Mouse (Mus musculus) heart, adult 18-20 months (tissue): Measurements from ENCODE around the gene Olfr384. TPM values are rescaled to one million over a fixed set of nuclear protein-coding genes. Genes with fewer than 3 reads are reported as not detected.
"Not testable (repeated sequence)": the region's sequence is repeated elsewhere in the genome, so short reads cannot be mapped to it uniquely, and the experiment has no call there.

Source experiments
- DNase-seq, 2 experiments: peaks; one replicate each; pipeline ENCODE4 v3.0.0; 2021 to 2022; ENCODE audit warnings: mixed read lengths in 1 of 2
- long read RNA-seq, 2 experiments: library from polyadenylated mRNA; stranded (forward); transcript quantifications; one replicate each; pipeline ENCODE4 v2.0.0; 2021
- total RNA-seq, 2 experiments: library from RNA; stranded (reverse); gene quantifications; 2 replicates each; pipeline ENCODE4 v1.2.3; 2021

Gene Olfr384
- total RNA-seq, result not detected
- long read RNA-seq, experiment 1, result 0 reads
- long read RNA-seq, experiment 2, result 0 reads

DNA sequence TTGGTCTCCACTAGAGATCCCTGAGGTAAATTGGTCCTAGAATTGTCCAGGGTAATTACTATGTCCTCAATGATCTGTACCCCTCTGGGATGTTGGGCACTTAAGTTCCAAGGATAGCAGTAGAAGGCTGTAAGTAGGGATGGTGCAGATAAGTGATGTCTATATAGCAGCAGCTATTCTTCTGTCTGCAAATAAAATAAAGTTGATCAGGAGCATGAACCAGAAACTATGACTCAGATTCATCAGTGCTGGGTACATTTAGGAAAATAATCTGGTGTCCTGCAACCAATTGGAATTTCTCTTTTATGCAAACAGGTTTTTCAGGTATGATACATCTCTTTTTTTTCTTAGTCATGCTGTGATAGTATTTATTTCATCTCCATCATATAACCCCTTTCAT, at the start of gene Olfr384:
Olfr384 (plus strand) TSS at position 301 of the 400 bp plus-strand sequence.
- no peak for DNase-seq

DNA sequence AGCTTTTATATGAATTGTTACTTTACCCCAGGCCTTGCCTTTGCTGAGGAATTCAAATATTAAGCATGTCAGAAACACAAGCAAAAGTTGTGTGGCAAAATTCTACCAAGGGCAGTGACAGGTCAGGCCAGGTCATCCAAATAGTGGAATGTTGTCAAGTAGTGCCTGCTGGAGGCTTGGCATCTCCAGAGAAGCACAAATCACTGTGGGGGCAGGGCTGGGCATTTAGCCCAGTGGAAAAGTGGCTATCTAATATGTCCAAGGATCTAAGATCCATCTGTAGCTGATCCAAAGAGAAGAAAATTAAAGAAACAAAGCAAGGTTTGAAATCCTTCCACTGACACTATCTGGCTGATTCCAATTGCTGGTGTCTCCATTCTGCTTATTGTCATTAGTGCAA, 18.5 kb upstream of the Olfr384 start:
- DNase-seq, result no peak

DNA sequence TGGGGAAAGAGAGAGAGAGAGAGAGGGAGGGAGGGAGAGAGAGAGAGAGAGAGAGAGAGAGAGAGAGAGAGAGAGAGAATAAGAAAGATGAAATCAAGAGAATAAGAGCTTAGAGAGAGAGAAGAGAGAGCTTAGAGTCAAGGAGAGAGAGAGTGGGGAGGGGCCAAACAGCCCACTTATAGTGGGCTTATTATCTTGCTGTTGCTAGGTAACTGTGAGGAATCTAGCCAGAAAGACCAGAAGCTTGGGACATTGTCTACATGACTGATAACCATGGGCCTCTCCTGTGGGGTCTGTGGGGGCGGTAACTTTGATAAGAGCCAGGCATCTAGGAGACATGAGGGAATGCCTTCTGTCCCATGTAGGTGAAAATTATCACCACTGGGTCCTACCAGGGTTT, 15.2 kb upstream of the Olfr384 start:
- not testable (repeated sequence) for DNase-seq

GRCm38 (mm10) chr11:73592908-73593307, 5.5 kb upstream of the Olfr384 start, which contains the start of gene Olfr385:
Olfr385 (minus strand) TSS chr11:73593008.
- DNase-seq, result no peak

Other genes with a start within 250 kb of the Olfr384 start
- not detected for gene Olfr20, start 247.8 kb upstream of the Olfr384 start, total RNA-seq
- gene Olfr376, start 227.3 kb upstream of the Olfr384 start, total RNA-seq, result not detected
- not detected for gene Olfr1, start 199.0 kb upstream of the Olfr384 start, total RNA-seq
- gene Olfr378, start 170.1 kb upstream of the Olfr384 start, total RNA-seq, result not detected
- gene Olfr380, start 141.1 kb upstream of the Olfr384 start, total RNA-seq, result not detected
- not detected for gene Olfr381, start 107.0 kb upstream of the Olfr384 start, total RNA-seq
- not detected for gene Olfr382, start 81.4 kb upstream of the Olfr384 start, total RNA-seq
- not detected for gene Olfr385, start 5.6 kb upstream of the Olfr384 start, total RNA-seq
- not detected for gene Zfp735, start 90.2 kb downstream of the Olfr384 start, total RNA-seq
- not detected for gene Olfr389, start 182.1 kb downstream of the Olfr384 start, total RNA-seq
- not detected for gene Olfr390, start 184.4 kb downstream of the Olfr384 start, total RNA-seq
- not detected for gene Olfr391-ps, start 204.5 kb downstream of the Olfr384 start, total RNA-seq
- not detected for gene Olfr392, start 218.5 kb downstream of the Olfr384 start, total RNA-seq